ENCODE assay signal across 7 mouse cellular contexts in genomic region chr12:8099821-8100220, GRCm38 (mm10).
DNase-seq lines count a peak whose midpoint lies in the region.

No protein-coding gene starts in this region.

- peak; percentile 25 for DNase-seq in ovary, postnatal 10 days (ENCODE audit: low spot score)
- no peak for DNase-seq in ovary, adult 18-20 months (ENCODE audit: low spot score)
- DNase-seq in embryo, embryonic 10.5 days (ENCODE audit: low spot score) = peak; percentile 71
- peak; percentile 79 to 81 for DNase-seq in kidney, postnatal 4 days
- DNase-seq in yolk sac, embryonic 10.5 days (ENCODE audit: low spot score) = peak; percentile 23
- DNase-seq in spleen, adult 12 weeks (ENCODE audit: low spot score) = no peak
- no peak for DNase-seq in left cerebral cortex, postnatal 10 days (ENCODE audit: extremely low spot score in 1 of 2, low spot score in 2 of 2)

- intact Hi-C loops in left cerebral cortex, postnatal 10 days (cut with DNase I) = no loop called here

Comparison
In these comparisons a context has a peak if more than half of its experiments do, and no peak if none do; other contexts are left out.
1. DNase-seq: peak in ovary, postnatal 10 days (single experiment), embryo, embryonic 10.5 days (single experiment), kidney, postnatal 4 days (2 of 2) and yolk sac, embryonic 10.5 days (single experiment); none in ovary, adult 18-20 months (single experiment), spleen, adult 12 weeks (single experiment) and left cerebral cortex, postnatal 10 days (0 of 2).